Mouse (Mus musculus) left cerebral cortex, adult 8-10 months (tissue): ENCODE measurements at regions not wholly inside any gene's neighbourhood (a gene's known extent, or its start where the extent isn't known, plus 50 kb on each side); places are given as distances from the start of the nearest gene placed in this dataset.

Source experiments
- DNase-seq, 2 experiments: peaks; one replicate each; pipeline ENCODE4 v3.0.0; 2022; ENCODE audit warnings: low spot score in 2 of 2

- no peak for DNase-seq
These were observed 51.2 kb upstream of the Fbxo11 start for GRCm38 (mm10) chr17:88116321-88116720.

- no peak for DNase-seq
These were observed 53.6 kb upstream of the Fbxo11 start for GRCm38 (mm10) chr17:88118714-88119113.

DNA sequence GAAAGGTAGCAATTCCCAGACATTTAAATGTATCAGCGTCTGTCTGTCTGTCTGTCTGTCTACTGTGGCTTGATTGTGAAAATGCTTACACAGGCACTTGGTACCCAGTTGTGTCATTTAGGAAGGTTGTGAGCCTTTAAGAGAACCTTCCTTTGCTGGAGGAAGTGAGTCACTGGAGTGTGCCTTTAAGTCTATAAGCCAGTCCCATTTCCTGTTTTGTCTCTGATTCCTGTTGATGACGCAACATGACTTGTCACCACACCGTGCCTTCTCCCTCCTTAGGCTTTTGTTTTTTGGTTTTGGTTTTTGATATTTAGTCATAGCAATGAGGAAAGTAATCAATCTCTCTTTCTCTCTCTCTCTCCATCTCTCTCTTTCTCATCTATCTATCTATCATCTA, 58.6 kb upstream of the Fbxo11 start:
- no peak for DNase-seq

DNA sequence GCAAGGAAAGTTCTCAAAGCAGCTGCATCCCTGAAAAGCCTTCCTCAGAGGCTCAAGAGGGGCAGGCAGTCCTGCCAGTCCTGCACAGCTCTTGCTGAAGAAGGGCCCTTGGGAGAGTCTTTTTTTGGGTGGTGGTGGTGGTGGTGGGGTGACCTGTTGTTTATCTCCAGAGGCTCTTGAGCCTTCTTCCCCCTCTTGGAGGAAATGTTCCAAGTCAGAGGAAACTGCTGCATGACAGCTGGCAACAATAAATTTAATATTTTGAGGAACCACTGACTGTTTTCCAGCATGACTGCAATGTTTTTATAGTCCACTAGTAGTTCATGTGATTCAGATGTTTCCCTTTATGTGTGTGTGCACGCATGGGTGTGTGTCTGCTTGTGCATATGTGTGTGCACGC, 62.0 kb upstream of the Fbxo11 start:
- DNase-seq = no peak

DNA sequence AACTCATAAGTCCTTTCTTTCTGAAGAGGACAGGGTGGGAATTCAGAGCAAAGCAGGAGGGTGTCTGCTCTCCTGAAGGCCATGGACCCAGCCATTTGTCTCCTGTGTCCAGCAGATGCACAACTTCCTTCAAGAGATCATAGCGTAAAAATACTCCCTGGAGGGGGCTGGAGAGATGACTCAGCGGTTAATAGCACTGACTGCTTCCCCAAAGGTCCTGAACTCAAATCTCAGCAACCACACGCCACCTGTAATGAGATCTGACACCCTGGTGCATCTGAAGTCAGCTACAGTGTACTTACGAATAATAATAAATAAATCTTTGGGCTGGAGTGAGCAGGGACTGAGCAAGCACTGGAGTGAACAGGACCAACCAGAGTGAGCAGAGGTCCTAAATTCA, 66.2 kb upstream of the Fbxo11 start:
- DNase-seq = no peak

DNA sequence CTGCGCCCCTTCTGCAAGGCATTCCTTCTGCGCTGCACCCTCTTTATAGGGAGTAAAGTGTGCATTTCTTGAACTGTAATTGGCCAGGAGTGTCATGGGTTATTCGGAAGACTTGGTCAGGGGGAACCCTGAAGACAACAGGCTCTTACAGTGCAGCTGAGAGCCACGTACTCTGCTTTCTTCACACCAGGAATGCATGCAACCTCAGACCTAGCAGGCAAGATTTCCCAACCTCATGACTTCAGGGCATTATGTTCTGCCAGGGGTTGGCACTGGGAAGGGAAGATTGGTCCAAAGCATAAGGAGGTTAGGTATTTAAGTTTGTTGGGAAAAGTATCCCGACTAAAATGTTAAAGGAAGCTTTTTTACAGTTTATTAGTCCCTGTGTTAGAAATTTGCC, 66.9 kb upstream of the Fbxo11 start:
- DNase-seq = no peak

DNA sequence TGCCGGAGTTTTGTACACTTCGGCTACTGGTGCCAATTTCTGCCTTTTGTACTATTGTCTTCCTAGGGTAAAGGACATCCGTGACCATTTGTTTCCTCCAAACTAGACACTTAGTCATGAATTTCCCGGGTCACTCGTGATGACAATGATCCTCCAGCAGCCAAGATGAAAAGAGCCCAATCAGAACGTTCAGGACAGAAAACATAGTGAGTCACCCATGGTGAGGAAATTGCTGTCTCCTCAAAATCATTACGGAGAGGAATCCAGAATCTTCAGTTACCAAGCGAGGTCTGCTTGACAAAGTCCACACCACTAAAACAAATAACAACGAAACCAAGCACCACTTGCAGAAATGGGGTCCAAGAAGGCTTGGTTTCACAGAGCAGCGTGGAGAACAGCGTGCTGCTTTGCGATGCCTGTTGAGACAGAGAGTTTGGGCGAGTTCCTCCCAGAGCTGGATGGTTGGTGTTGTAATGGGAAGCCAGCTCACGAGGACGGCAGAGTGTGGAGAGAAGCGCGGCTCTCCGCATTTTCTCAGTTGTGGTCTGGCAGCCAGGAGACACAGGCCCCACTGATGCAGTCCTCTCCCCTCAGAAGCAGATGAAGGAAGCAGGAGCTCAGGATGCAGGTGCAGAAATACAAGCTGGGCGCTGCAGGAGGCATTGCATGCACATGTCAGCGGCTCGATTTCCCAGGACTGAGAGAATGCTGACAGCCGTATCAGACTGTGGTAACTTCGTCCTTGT, 67.7 kb upstream of the Fbxo11 start:
- no peak for DNase-seq

GRCm38 (mm10) chr17:88134546-88134945, 69.5 kb upstream of the Fbxo11 start:
- DNase-seq = no peak

DNA sequence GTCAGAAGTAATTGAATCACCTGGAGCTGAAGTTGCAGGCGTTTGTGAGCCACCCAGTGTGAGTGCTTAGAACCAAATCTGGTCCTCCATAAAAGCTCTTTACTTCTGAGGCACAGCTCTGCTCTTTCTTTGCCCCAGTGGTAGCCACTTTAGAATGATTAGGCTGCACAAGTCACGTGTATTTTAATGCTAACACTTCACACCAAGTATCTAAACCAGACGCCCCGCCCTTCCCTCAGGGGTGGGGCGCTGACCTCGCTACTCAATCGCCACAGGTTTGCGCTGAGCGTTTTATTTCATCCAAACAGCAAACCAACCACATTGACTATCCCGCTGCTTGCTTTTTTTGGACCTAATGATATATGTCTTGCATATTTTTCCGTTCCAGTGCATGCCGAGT, 76.4 kb upstream of the Fbxo11 start:
- DNase-seq = no peak

- no peak for DNase-seq
These were observed 76.9 kb upstream of the Fbxo11 start for GRCm38 (mm10) chr17:88142003-88142402.

DNA sequence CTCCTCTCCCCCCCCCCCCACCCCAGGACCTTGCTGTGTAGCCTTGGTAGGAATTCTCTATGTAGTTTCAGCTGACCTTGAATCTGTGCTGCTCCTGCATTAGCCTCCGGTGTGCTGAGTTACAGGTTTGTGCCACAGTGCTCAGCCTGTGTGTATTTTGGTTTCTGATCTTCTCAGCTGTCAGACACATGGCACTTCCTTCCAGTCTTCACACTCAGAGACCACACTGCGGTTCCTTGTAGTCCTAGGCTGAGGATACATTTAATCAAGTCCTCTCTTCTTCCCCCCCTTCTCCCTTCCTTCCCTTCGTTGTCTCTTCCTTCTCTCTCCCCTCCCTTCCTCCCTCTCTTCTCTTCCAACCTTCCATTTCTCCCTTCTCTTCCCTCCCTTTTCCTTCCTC, 77.7 kb upstream of the Fbxo11 start:
- DNase-seq = no peak

GRCm38 (mm10) chr17:88143378-88143943, 78.4 kb upstream of the Fbxo11 start:
- DNase-seq = no peak

DNA sequence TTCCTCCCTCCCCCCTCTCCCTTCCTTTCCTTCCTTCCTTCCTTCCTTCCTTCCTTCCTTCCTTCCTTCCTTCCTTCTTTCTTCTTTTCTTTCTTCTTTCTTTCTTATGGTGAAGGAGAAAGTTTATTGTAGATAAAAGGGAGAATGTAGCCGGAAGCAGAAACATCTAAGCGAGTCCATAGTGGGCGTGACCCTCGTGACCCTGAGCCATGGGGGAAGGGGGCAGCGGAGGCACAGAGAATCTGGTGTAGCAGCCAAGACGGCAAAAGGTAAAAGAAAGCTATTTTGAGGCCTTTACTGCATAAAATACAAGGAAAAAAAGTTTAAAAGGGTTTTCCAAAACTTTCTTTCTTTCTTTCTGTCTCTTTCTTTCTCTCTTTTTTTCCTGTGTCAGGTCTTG, 93.5 kb upstream of the Fbxo11 start:
- no peak for DNase-seq

DNA sequence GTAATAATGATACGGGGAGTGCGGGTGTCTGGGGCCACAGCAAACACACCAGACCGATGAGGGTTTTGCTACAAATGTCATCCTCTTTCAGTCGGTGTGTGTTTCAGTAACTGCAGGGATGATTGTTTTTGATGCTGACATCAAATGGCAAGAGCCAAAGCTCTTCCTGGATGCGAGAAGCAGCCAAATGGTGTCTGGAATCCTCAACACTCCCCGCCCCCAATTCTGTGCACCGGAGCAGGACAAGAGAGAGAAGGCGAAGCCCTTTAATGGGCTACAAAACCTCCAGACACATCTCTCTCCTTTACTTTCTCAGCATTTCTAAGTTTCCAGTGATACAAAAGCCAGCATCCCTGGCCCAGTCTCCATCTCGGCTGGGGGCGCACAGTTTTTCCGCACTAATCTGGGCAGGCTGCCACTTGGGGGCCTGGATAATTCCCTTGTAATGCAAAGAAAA, 94.1 kb upstream of the Fbxo11 start:
- no peak for DNase-seq

- no peak for DNase-seq
These were observed 95.0 kb upstream of the Fbxo11 start for GRCm38 (mm10) chr17:88159851-88160676.

DNA sequence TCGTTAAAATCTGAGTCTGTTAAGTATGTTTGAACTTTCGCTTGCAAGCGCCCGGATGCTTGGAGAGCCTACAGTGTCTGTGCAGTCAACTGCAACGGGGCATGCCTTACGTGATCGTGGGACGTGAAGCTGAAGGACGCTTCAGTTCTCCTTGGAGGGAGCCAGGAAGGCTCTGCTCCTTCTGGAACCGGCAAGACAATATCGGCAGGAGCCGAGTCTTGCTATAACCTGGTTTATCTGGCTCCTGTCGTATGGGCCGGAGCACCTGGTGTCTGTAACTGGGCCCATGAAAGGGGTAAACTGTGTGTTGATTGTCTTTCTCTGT, 95.5 kb upstream of the Fbxo11 start:
- DNase-seq = no peak

DNA sequence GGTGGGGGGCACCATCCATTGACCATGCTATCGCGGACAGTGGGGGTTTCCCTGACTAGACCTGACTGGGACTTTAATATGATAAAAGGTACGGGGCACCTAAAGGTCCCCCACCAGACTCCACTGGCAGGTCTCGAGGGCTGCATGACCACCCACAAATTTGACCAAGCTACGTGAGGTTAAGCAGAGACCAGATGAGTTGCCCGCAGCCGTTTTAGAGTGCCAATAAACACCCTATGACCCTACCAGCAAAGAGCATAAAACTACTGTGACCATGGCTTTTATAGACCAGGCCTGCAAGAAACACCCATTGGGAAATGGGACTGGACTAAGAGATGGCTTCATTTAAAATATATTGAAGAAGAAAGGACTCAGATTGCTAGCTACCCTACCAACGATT, 96.7 kb upstream of the Fbxo11 start:
- no peak for DNase-seq

DNA sequence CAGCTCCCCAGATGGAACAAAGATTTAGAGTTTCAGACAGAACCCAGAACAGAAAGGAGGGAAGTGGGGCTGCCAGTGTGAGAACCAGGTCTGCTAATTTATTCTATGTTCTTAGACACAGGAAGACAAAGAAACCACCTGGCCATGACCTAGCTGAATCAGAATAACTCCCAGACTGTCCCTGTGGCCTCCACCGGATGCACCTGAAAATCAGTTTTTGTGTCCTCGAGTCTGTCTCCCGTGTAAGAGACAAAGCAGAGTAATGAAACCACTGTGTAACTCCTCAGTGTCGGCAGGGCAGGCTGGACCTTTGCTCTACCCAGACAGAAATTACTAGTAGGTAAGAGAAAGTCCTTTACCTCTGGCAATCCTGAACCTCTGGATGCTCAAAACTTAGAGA, 99.7 kb upstream of the Fbxo11 start:
- DNase-seq = no peak

DNA sequence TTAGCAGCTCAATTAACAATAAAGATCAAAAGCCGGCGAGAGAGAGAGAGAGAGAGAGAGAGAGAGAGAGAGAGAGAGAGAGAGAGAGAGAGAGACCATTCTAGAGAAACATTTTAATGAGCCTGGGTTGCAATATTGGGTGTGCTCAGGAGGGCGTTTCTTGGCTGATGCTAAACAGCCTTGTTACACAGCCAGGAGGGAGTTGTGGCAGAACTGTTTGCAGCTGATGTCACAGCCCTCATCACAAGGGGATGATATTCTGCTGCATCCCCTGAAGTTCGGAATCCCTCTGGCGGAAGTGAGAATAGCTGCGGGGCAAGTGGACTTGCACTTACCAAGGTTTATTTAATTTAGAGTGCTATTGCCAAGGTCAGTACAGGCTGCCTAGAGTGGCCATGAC, 100.7 kb upstream of the Fbxo11 start:
- no peak for DNase-seq

DNA sequence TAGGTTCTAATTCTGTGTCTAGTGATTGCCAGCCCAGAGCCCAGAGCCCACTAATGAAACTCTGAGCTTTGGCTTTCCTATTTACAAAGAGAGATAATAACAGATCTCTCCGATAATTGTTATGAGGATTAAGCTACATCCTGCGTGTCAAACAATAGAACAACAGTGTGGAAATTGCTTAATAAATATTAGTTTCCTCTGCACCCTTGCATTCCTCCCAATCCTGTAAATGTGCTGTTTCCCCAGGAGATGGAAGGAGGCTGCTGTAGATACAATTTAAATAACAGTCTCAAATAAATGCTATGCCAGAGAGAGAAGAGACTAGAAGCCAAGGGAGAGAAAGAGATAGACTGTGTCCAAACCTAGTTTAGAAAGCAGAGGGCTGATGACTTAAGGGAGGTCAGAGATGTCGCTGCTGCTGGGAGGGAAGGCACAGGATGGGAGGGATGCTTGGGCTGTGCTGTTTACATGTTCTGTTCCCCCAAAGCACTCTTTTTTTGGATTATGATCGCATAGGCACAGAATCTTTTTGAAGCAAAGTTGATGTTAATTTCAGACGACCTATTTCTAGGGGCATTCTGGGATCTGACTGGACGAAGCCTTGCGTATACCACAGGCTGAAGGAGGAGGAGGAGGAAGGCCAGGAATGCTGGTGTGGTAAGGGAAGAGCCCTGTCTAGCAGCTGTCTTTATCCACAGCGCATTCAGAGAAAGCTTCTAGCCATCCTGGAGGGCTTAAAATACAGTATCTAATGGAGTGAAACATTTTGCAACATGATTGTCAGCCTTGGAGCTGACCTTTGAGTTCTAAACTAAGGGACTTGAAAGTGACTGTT, 103.4 kb upstream of the Fbxo11 start:
- no peak for DNase-seq

DNA sequence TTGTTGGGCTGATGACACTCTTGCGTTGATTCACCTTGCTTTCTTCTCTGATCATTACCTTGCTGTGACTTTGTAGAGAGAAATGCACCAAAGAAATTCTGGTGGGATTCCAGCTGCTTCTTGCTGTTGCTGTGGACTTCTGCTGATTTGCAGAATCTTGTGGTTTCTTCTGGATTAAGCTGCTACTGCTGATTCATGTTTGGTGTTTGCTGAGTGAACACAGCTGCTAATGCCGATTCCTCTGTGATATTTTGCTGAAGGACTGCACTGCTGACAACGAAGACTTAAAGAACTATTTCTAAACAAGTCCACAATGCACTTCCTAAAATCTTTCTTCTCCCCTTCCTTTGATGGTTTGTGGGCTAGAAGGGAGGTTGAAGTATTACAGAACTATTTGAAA, 106.5 kb upstream of the Fbxo11 start:
- DNase-seq = no peak
